Comparison of ENCODE assay signal across 8 mouse cellular contexts in the genomic region with DNA sequence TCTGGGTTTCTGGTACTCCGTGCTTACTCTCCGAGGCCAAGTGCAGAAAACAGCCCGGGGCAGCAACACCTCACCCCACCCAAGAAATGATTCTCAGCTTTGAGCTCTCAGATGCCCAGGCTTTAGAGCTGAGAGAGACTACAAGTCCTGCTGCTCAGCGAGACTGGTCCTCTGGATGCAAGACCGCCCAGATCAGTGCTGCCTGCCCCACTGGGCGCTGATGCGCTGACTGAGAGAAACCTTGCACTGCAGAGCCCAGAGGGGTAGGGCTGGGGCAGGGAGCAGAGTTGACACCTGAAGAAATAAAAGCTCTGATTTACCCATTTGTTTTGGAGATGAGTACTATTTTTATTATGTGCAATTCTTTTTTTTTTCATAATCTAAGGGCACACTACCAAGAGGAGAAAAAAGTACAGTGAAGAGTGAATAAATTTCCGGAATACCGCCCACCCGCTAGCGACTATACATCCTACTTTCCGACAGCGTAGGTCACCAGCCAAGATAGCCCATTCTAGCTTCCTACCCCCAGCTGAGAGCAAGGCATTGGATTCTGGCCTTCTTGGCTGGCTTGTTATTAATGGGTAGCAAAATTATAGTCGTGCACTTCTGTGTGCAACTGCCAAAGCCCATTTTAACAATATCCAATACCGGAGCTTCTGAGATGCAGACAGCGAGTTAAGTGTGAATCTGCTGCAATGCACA. TPM values are rescaled to one million over a fixed set of nuclear protein-coding genes. Genes with fewer than 3 reads are reported as not detected.
DNase-seq lines count a peak whose midpoint lies in the region; ATAC-seq lines count a peak whose summit lies in the region.

A gene (minus strand): TSS at position 243 of the 702 bp plus-strand sequence.

- H3K27me3 ChIP-seq in kidney, embryonic 16.5 days (ENCODE audit: insufficient read depth, low read length), result peaks cover 61% of the 10 kb centered on the region
- H3K27me3 ChIP-seq in embryonic facial prominence, embryonic 14.5 days (replicated peaks; ENCODE audit: control insufficient read depth, insufficient read depth, low read length), result peaks cover 59% of the 10 kb centered on the region
- H3K27me3 ChIP-seq in neural tube, embryonic 12.5 days (replicated peaks), result peaks cover 35% of the 10 kb centered on the region

- ATAC-seq in kidney, embryonic 16.5 days (ENCODE audit: low FRiP score, low TSS enrichment), result no peak
- ATAC-seq in embryonic facial prominence, embryonic 14.5 days (ENCODE audit: low read depth), result peak; percentile 35; the same call in 1 of the 2 replicates
- ATAC-seq in neural tube, embryonic 12.5 days (ENCODE audit: low FRiP score, low read depth), result peak; percentile 61

- peaks cover 14% of the 10 kb centered on the region for H3K4me1 ChIP-seq in kidney, embryonic 16.5 days (ENCODE audit: insufficient read depth, low read length)
- H3K4me1 ChIP-seq in embryonic facial prominence, embryonic 14.5 days (ENCODE audit: control insufficient read depth, insufficient read depth, low read length), result 0 out of 2 replicates have a peak, but pooled peaks cover 6% of the 10 kb centered on the region
- 0 out of 2 replicates have a peak, but pooled peaks cover 12% of the 10 kb centered on the region for H3K4me1 ChIP-seq in neural tube, embryonic 12.5 days

- 22% methylated on average over 16 of the region's 16 CpGs for WGBS in kidney, embryonic 16.5 days
- 20% methylated on average over 16 of the region's 16 CpGs for WGBS in embryonic facial prominence, embryonic 14.5 days
- WGBS in neural tube, embryonic 12.5 days, result 14% methylated on average over 16 of the region's 16 CpGs

- DNase-seq in kidney, adult 11 months, result no peak
- DNase-seq in ZHBTc4 (ENCODE audit: low read depth, low spot score), result peak; percentile 34
- no peak for DNase-seq in embryonic facial prominence, embryonic 14.5 days (ENCODE audit: low spot score)
- DNase-seq in layer of hippocampus, postnatal 25 days (ENCODE audit: extremely low spot score in 1 of 2, low spot score in 1 of 2), result no peak
- no peak for DNase-seq in adrenal gland, postnatal 4 days (ENCODE audit: low spot score in 2 of 2)
- DNase-seq in ovary, postnatal 36 days (ENCODE audit: low spot score), result no peak

- peak within 1 kb of the TSS; percentile 39 for H3K9ac ChIP-seq in kidney, embryonic 16.5 days (replicated peaks; ENCODE audit: low read length)
- peak within 1 kb of the TSS; percentile 46 for H3K9ac ChIP-seq in embryonic facial prominence, embryonic 14.5 days (ENCODE audit: low read depth, low read length)
- H3K9ac ChIP-seq in neural tube, embryonic 12.5 days, result peak within 1 kb of the TSS; percentile 74

- H3K4me2 ChIP-seq in kidney, embryonic 16.5 days (replicated peaks; ENCODE audit: low read depth, low read length), result peak within 1 kb of the TSS; percentile 69
- H3K4me2 ChIP-seq in embryonic facial prominence, embryonic 14.5 days (ENCODE audit: low read depth, low read length), result peak within 1 kb of the TSS; percentile 69
- peak within 1 kb of the TSS; percentile 90 for H3K4me2 ChIP-seq in neural tube, embryonic 12.5 days (replicated peaks)

- H3K27ac ChIP-seq in kidney, embryonic 16.5 days (ENCODE audit: low read length), result no peak within 1 kb of the TSS
- no peak within 1 kb of the TSS for H3K27ac ChIP-seq in embryonic facial prominence, embryonic 14.5 days (replicated peaks; ENCODE audit: low read depth, low read length)
- peak within 1 kb of the TSS; percentile 64; the same call in 1 of the 2 replicates for H3K27ac ChIP-seq in neural tube, embryonic 12.5 days

- H3K9me3 ChIP-seq in kidney, embryonic 16.5 days (ENCODE audit: low read length), result no peaks in the 10 kb centered on the region
- no peaks in the 10 kb centered on the region for H3K9me3 ChIP-seq in embryonic facial prominence, embryonic 14.5 days (ENCODE audit: control insufficient read depth, low read length)
- no peaks in the 10 kb centered on the region for H3K9me3 ChIP-seq in neural tube, embryonic 12.5 days

- peak within 1 kb of the TSS; percentile 46 for H3K4me3 ChIP-seq in kidney, embryonic 16.5 days (ENCODE audit: low read length)
- peak within 1 kb of the TSS; percentile 42 for H3K4me3 ChIP-seq in embryonic facial prominence, embryonic 14.5 days (ENCODE audit: low read depth, low read length)
- peak within 1 kb of the TSS; percentile 54 for H3K4me3 ChIP-seq in neural tube, embryonic 12.5 days

- H3K36me3 ChIP-seq in kidney, embryonic 16.5 days (ENCODE audit: insufficient read depth, low read length), result no peaks in the 10 kb centered on the region
- H3K36me3 ChIP-seq in embryonic facial prominence, embryonic 14.5 days (ENCODE audit: control insufficient read depth, insufficient read depth, low read length), result no peaks in the 10 kb centered on the region
- no peaks in the 10 kb centered on the region for H3K36me3 ChIP-seq in neural tube, embryonic 12.5 days

RNA-seq across cellular contexts. Expression of the gene that starts here (rescaled TPM):
- 0.78 and 0.79 TPM in 2 replicates for polyA plus RNA-seq in kidney, embryonic 16.5 days (2015; fragmentation: Nextera tagmentation; extraction: Ambion mirVana)
- 31.5 and 32.7 TPM in 2 replicates for polyA plus RNA-seq in embryonic facial prominence, embryonic 14.5 days (2014; fragmentation: Nextera tagmentation; extraction: Ambion mirVana)
- total RNA-seq in layer of hippocampus, postnatal 25 days (2021), result 100 to 1,000 TPM; 196 to 274 TPM
- polyA plus RNA-seq in neural tube, embryonic 12.5 days (2016; fragmentation: Nextera tagmentation; extraction: Ambion mirVana), result 11.5 and 12.2 TPM in 2 replicates
- 1 to 10 TPM in 1 of 2 experiments, under 1 TPM in 1; 0.95 to 4.9 TPM for total RNA-seq in adrenal gland, postnatal 4 days (2021)

Comparison
In these comparisons a context has a peak if more than half of its experiments do, and no peak if none do; other contexts are left out.
1. RNA of the gene that starts here (total RNA-seq): 196 to 274 TPM in layer of hippocampus, postnatal 25 days; 0.95 to 4.9 TPM in adrenal gland, postnatal 4 days; every median in the first group is over 10 times any median in the second.
2. Peak in every context shown above with its lines, with median percentiles within 50 percentile points of each other: H3K4me2 ChIP-seq, H3K4me3 ChIP-seq and H3K9ac ChIP-seq.